Comparison of ENCODE assay signal across 8 mouse cellular contexts in genomic region chr6:47652880-47653279, GRCm38 (mm10). TPM values are rescaled to one million over a fixed set of nuclear protein-coding genes. Genes with fewer than 3 reads are reported as not detected.
DNase-seq lines count a peak whose midpoint lies in the region.

No protein-coding gene starts in this region.

- DNase-seq in adrenal gland, adult 18-20 months (ENCODE audit: low spot score in 2 of 2) = peak; percentile 35 to 51
- peak; percentile 10 to 42 for DNase-seq in cerebellum, postnatal 14 days
- peak; percentile 55 to 71 for DNase-seq in heart, adult 18-20 months
- peak; percentile 58 to 67 for DNase-seq in kidney, adult 8-10 months
- DNase-seq in layer of hippocampus, postnatal 25 days (ENCODE audit: extremely low spot score in 1 of 2, low spot score in 1 of 2) = peak; percentile 16 to 56
- peak; percentile 16 for DNase-seq in lung, postnatal 14 days
- peak; percentile 56 to 62 for DNase-seq in right cerebral cortex, postnatal 36 days (ENCODE audit: low spot score in 2 of 2)
- peak; percentile 27 to 50 for DNase-seq in urinary bladder, adult 18-20 months (ENCODE audit: low spot score in 2 of 2)

RNA-seq across cellular contexts. Expression of gene Ezh2, which starts 57.7 kb away (rescaled TPM):
- 1 to 10 TPM; 7.8 to 9.5 TPM for total RNA-seq in adrenal gland, adult 18-20 months (2021)
- 1 to 10 TPM; 8.7 to 9.5 TPM for total RNA-seq in heart, adult 18-20 months (2021)
- 10 to 100 TPM; 16.5 to 17.1 TPM for total RNA-seq in layer of hippocampus, postnatal 25 days (2021)

Comparison
In these comparisons a context has a peak if more than half of its experiments do, and no peak if none do; other contexts are left out.
1. Peak in every context shown above with its lines: DNase-seq.